Mouse (Mus musculus) small intestine, adult 10 weeks (tissue): ENCODE results near the gene Fbxl20. TPM values are rescaled to one million over a fixed set of nuclear protein-coding genes. Genes with fewer than 3 reads are reported as not detected.

ENCODE experiments used
- polyA plus RNA-seq: library from polyadenylated mRNA; stranded (reverse); fragments of 350-450 nt; fragmentation: Illumina TruSeq; extraction: RNeasy Lipid Tissue Mini Kit (QIAGEN cat#74804); gene quantifications from one replicate; pipeline ENCODE4 v1.2.3, GENCODE M21; 2014; ENCODE audit warnings: low replicate concordance

Fbxl20 gene
- 13.2 TPM for polyA plus RNA-seq

GRCm38 (mm10) chr11:98149786-98150624 lies at the start of gene Fbxl20:
Gene Fbxl20, minus strand, starts transcription at chr11:98150403.

GRCm38 (mm10) chr11:98192901-98193805 lies 43.0 kb upstream of the Fbxl20 start, which contains the start of gene Med1:
Gene Med1, minus strand, starts transcription at chr11:98193293.

GRCm38 (mm10) chr11:98052989-98053834 lies 97.0 kb downstream of the Fbxl20 start, which contains the start of gene Stac2:
Gene Stac2, minus strand, starts transcription at chr11:98053462.

Other genes starting within 250 kb of the Fbxl20 start
- not detected for gene Plxdc1, start 164.0 kb downstream of the Fbxl20 start, polyA plus RNA-seq
- gene Arl5c, start 154.2 kb downstream of the Fbxl20 start, polyA plus RNA-seq = not detected
- not detected for gene Cacnb1, start 127.4 kb downstream of the Fbxl20 start, polyA plus RNA-seq
- gene Rpl19, start 123.7 kb downstream of the Fbxl20 start, polyA plus RNA-seq = 34.7 TPM
- gene Stac2, start 96.9 kb downstream of the Fbxl20 start, polyA plus RNA-seq = not detected
- gene Med1, start 42.9 kb upstream of the Fbxl20 start, polyA plus RNA-seq = 37.7 TPM
- 28.2 TPM for gene Cdk12, start 52.7 kb upstream of the Fbxl20 start, polyA plus RNA-seq
- gene Neurod2, start 179.2 kb upstream of the Fbxl20 start, polyA plus RNA-seq = not detected
- 5.9 TPM for gene Ppp1r1b, start 198.0 kb upstream of the Fbxl20 start, polyA plus RNA-seq
- gene Stard3, start 208.0 kb upstream of the Fbxl20 start, polyA plus RNA-seq = 1.0 TPM
- not detected for gene Tcap, start 233.4 kb upstream of the Fbxl20 start, polyA plus RNA-seq
- not detected for gene Pnmt, start 236.0 kb upstream of the Fbxl20 start, polyA plus RNA-seq